8 mouse cellular contexts compared by ENCODE assay signal in genomic region chr6:85253994-85254541, GRCm38 (mm10).
DNase-seq lines count a peak whose midpoint lies in the region; ATAC-seq and TF ChIP-seq lines count a peak whose summit lies in the region.
"Had no signal": no experiment of that assay in that cellular context is flagged by ENCODE, and none has a peak within 500 bp of the region (broad histone marks: within the 10 kb centered on the region; RNA-seq: fewer than 3 reads in every experiment).

No protein-coding gene starts in this region.

- WGBS in intestine, postnatal 0 days, result 43% methylated on average over 7 of the region's 7 CpGs
- WGBS in thymus, adult 2 months, result 91% methylated on average over 7 of the region's 7 CpGs

- no peaks in the 10 kb centered on the region for H3K36me3 ChIP-seq in intestine, postnatal 0 days (ENCODE audit: control insufficient read depth, insufficient read depth)
- H3K36me3 ChIP-seq in thymus, adult 2 months (ENCODE audit: control insufficient read depth, insufficient read depth, low read length), result no peaks in the 10 kb centered on the region
- H3K36me3 ChIP-seq: embryonic facial prominence, embryonic 13.5 days had no signal

- no peak for TF ChIP-seq CTCF in intestine, postnatal 0 days (IDR thresholded peaks at IDR 0.05; ENCODE audit: low read depth)
- no peak for TF ChIP-seq CTCF in thymus, adult 2 months (IDR thresholded peaks at IDR 0.05; ENCODE audit: borderline replicate concordance, control insufficient read depth, extremely low read depth, insufficient read depth, low read length, poor library complexity)

- no peak overlapping the region for H3K4me2 ChIP-seq in intestine, postnatal 0 days (replicated peaks; ENCODE audit: low read depth)
- H3K4me2 ChIP-seq: embryonic facial prominence, embryonic 13.5 days had no signal

- no peak overlapping the region for H3K9ac ChIP-seq in intestine, postnatal 0 days (ENCODE audit: low read depth, low read length)
- H3K9ac ChIP-seq: embryonic facial prominence, embryonic 13.5 days had no signal

- no peak overlapping the region for H3K4me3 ChIP-seq in intestine, postnatal 0 days (ENCODE audit: low read depth, low read length)
- no peak overlapping the region for H3K4me3 ChIP-seq in thymus, adult 2 months (ENCODE audit: control insufficient read depth, insufficient read depth, low read length)
- H3K4me3 ChIP-seq: embryonic facial prominence, embryonic 13.5 days had no signal

- no peak for TF ChIP-seq POLR2A in thymus, adult 2 months (IDR thresholded peaks at IDR 0.05; ENCODE audit: control insufficient read depth, extremely low read depth, insufficient read depth, low read length, poor library complexity)

- H3K27ac ChIP-seq in intestine, postnatal 0 days (ENCODE audit: low read depth, low read length), result no peak overlapping the region
- no peak overlapping the region for H3K27ac ChIP-seq in thymus, adult 2 months (ENCODE audit: control insufficient read depth, insufficient read depth, low read length)
- H3K27ac ChIP-seq: embryonic facial prominence, embryonic 13.5 days had no signal

- H3K4me1 ChIP-seq in intestine, postnatal 0 days (replicated peaks; ENCODE audit: control insufficient read depth, insufficient read depth, low read length), result no peaks in the 10 kb centered on the region
- H3K4me1 ChIP-seq in thymus, adult 2 months (replicated peaks; ENCODE audit: control insufficient read depth, insufficient read depth, low read length), result no peaks in the 10 kb centered on the region

- no peaks in the 10 kb centered on the region for H3K9me3 ChIP-seq in intestine, postnatal 0 days (ENCODE audit: control insufficient read depth)
- H3K9me3 ChIP-seq: embryonic facial prominence, embryonic 13.5 days had no signal

- DNase-seq in adipocyte (ENCODE audit: low spot score), result peak; percentile 48
- peak; percentile 62 for DNase-seq in adrenal gland, postnatal 25 days
- DNase-seq in lung, postnatal 10 days, result peak; percentile 38
- DNase-seq in frontal cortex, postnatal 36 days (ENCODE audit: low spot score in 2 of 2), result no peak
- no peak for DNase-seq in thymus, adult 2 months
- DNase-seq in embryo, embryonic 10 days (ENCODE audit: low spot score), result no peak

- 0 out of 2 replicates have a peak, but pooled peaks have one; percentile 32 for ATAC-seq in intestine, postnatal 0 days

- H3K27me3 ChIP-seq in intestine, postnatal 0 days (replicated peaks; ENCODE audit: control insufficient read depth, insufficient read depth, low read length), result no peaks in the 10 kb centered on the region
- no peaks in the 10 kb centered on the region for H3K27me3 ChIP-seq in thymus, adult 2 months (ENCODE audit: control insufficient read depth, insufficient read depth, low read length)
- H3K27me3 ChIP-seq: embryonic facial prominence, embryonic 13.5 days had no signal

Comparison
In these comparisons a context has a peak if more than half of its experiments do, and no peak if none do; other contexts are left out.
1. DNase-seq: peak in adipocyte (single experiment), adrenal gland, postnatal 25 days (single experiment) and lung, postnatal 10 days (single experiment); none in frontal cortex, postnatal 36 days (0 of 2), thymus, adult 2 months (single experiment) and embryo, embryonic 10 days (single experiment).